Mouse (Mus musculus) MEL (cell line): ENCODE results near the gene Trp73. TPM values are rescaled to one million over a fixed set of nuclear protein-coding genes. Genes with fewer than 3 reads are reported as not detected.

Source experiments
- DNase-seq: peaks from one replicate; pipeline ENCODE4 v3.0.0; 2011; ENCODE audit warnings: low read depth, low spot score
- H3K27ac ChIP-seq: 2 replicates; pipeline ENCODE4 v1.5.1; 2012; ENCODE audit warnings: low read depth, mild to moderate bottlenecking, control low read depth, low read length, moderate library complexity; ENCODE audit not compliant: control insufficient read depth
- H3K27me3 ChIP-seq, 2 experiments: fragments of 150-350 bp in 1 of 2; sonication (generic) in 1 of 2; 2 replicates each; pipeline ENCODE4 v1.6.1; 2012; ENCODE audit warnings: low read length in 2 of 2, mild to moderate bottlenecking in 2 of 2, improper control_type of control experiment in 1 of 2, moderate library complexity in 1 of 2; ENCODE audit not compliant: insufficient read depth in 2 of 2, control insufficient read depth in 1 of 2
- H3K36me3 ChIP-seq, 2 experiments: 2 replicates each; pipeline ENCODE4 v1.6.1; 2012 to 2014; ENCODE audit warnings: low read length in 2 of 2, improper control_type of control experiment in 1 of 2, inconsistent platforms in 1 of 2, mild to moderate bottlenecking in 1 of 2; ENCODE audit not compliant: insufficient read depth in 2 of 2, control insufficient read depth in 1 of 2
- H3K4me1 ChIP-seq, 2 experiments: fragments of 150-350 bp in 1 of 2; sonication (generic) in 1 of 2; 2 replicates each; pipeline ENCODE4 v1.6.1; 2012; ENCODE audit warnings: low read length in 2 of 2, improper control_type of control experiment in 1 of 2, mild to moderate bottlenecking in 1 of 2; ENCODE audit not compliant: insufficient read depth in 2 of 2, control insufficient read depth in 1 of 2
- H3K4me3 ChIP-seq, 2 experiments: fragments of 150-350 bp in 1 of 2; sonication (generic) in 1 of 2; 2 replicates each; pipeline ENCODE4 v1.5.1; 2012; ENCODE audit warnings: low read depth in 2 of 2, low read length in 2 of 2, mild to moderate bottlenecking in 2 of 2, moderate library complexity in 2 of 2, control low read depth in 1 of 2, improper control_type of control experiment in 1 of 2; ENCODE audit not compliant: control insufficient read depth in 1 of 2, insufficient read depth in 1 of 2
- H3K79me2 ChIP-seq: 2 replicates; pipeline ENCODE4 v1.6.1; 2012; ENCODE audit warnings: mild to moderate bottlenecking, low read length, moderate library complexity; ENCODE audit not compliant: control insufficient read depth, poor library complexity, insufficient read depth
- H3K9ac ChIP-seq: 2 replicates; pipeline ENCODE4 v1.6.1; 2012; ENCODE audit warnings: low read depth, mild to moderate bottlenecking, control low read depth, low read length, moderate library complexity; ENCODE audit not compliant: control insufficient read depth, poor library complexity, severe bottlenecking
- H3K9me3 ChIP-seq: fragments of 150-350 bp; sonication (generic); replicated peaks from 2 replicates; pipeline ENCODE4 v1.6.1; 2012; ENCODE audit warnings: mild to moderate bottlenecking, low read length, improper control_type of control experiment, moderate library complexity; ENCODE audit not compliant: insufficient read depth
- CTCF ChIP-seq, 3 experiments: IDR thresholded peaks in 2 of 3; conservative IDR thresholded peaks in 1 of 3; 2 replicates each; pipeline ENCODE4 v1.5.1; 2011 to 2012; ENCODE audit warnings: low read length in 3 of 3, low read depth in 2 of 3, mild to moderate bottlenecking in 2 of 3, improper control_type of control experiment in 1 of 3, inconsistent platforms in 1 of 3, mixed read lengths in 1 of 3, moderate library complexity in 1 of 3; ENCODE audit not compliant: control insufficient read depth in 1 of 3, insufficient read depth in 1 of 3, poor library complexity in 1 of 3, severe bottlenecking in 1 of 3
- E2F4 ChIP-seq: IDR thresholded peaks from 2 replicates; pipeline ENCODE4 v1.6.1; 2011; ENCODE audit warnings: low read depth, low read length, improper control_type of control experiment, borderline replicate concordance
- ELF1 ChIP-seq: IDR thresholded peaks from 2 replicates; pipeline ENCODE4 v1.6.1; 2014; ENCODE audit warnings: low read depth, mild to moderate bottlenecking, inconsistent platforms, low read length, improper control_type of control experiment, moderate library complexity
- EP300 ChIP-seq, 2 experiments: IDR thresholded peaks; 2 replicates each; pipeline ENCODE4 v1.6.1; 2011; ENCODE audit warnings: improper control_type of control experiment in 2 of 2, low read length in 2 of 2, low read depth in 1 of 2, mild to moderate bottlenecking in 1 of 2
- ETS1 ChIP-seq: IDR thresholded peaks from 2 replicates; pipeline ENCODE4 v1.6.1; 2012; ENCODE audit warnings: low read depth, mild to moderate bottlenecking, inconsistent platforms, low read length, improper control_type of control experiment, moderate library complexity
- JUND ChIP-seq: IDR thresholded peaks from 2 replicates; pipeline ENCODE4 v1.6.1; 2011; ENCODE audit warnings: low read depth, mild to moderate bottlenecking, improper control_type of control experiment, low read length
- MAX ChIP-seq: IDR thresholded peaks from 2 replicates; pipeline ENCODE4 v1.6.1; 2011; ENCODE audit warnings: low read length, improper control_type of control experiment
- MAZ ChIP-seq: IDR thresholded peaks from 2 replicates; pipeline ENCODE4 v1.6.1; 2012; ENCODE audit warnings: low read depth, mild to moderate bottlenecking, inconsistent platforms, low read length, improper control_type of control experiment
- MEF2A ChIP-seq: IDR thresholded peaks from 2 replicates; pipeline ENCODE4 v1.6.1; 2014; ENCODE audit warnings: low read depth, mild to moderate bottlenecking, inconsistent platforms, low read length, improper control_type of control experiment; ENCODE audit not compliant: poor library complexity, insufficient replicate concordance, severe bottlenecking; ENCODE audit errors: extremely low read depth
- MXI1 ChIP-seq: IDR thresholded peaks from 2 replicates; pipeline ENCODE4 v1.6.1; 2011; ENCODE audit warnings: mild to moderate bottlenecking, low read depth, low read length, improper control_type of control experiment
- NELFE ChIP-seq: IDR thresholded peaks from 2 replicates; pipeline ENCODE4 v1.6.1; 2011; ENCODE audit warnings: low read depth, low read length, improper control_type of control experiment
- RAD21 ChIP-seq: IDR thresholded peaks from 2 replicates; pipeline ENCODE4 v1.6.1; 2011; ENCODE audit warnings: mild to moderate bottlenecking, low read depth, low read length, improper control_type of control experiment
- SMC3 ChIP-seq: IDR thresholded peaks from 2 replicates; pipeline ENCODE4 v1.6.1; 2011; ENCODE audit warnings: low read depth, low read length, improper control_type of control experiment
- TBP ChIP-seq: IDR thresholded peaks from 2 replicates; pipeline ENCODE4 v1.8.0; 2011; ENCODE audit warnings: low read depth, low read length, improper control_type of control experiment
- USF2 ChIP-seq, 2 experiments: IDR thresholded peaks; 2 replicates each; pipeline ENCODE4 v1.6.1; 2011 to 2012; ENCODE audit warnings: improper control_type of control experiment in 2 of 2, low read length in 2 of 2, borderline replicate concordance in 1 of 2, inconsistent platforms in 1 of 2, low read depth in 1 of 2, mild to moderate bottlenecking in 1 of 2; ENCODE audit not compliant: insufficient read depth in 1 of 2
- ZC3H11A ChIP-seq: IDR thresholded peaks from 2 replicates; pipeline ENCODE4 v1.6.1; 2012; ENCODE audit warnings: low read depth, mild to moderate bottlenecking, inconsistent platforms, low read length, improper control_type of control experiment
- polyA plus RNA-seq, 2 experiments: library from polyadenylated mRNA; stranded (reverse) in 1 of 2; unstranded in 1 of 2; fragments of >175 nt in 1 of 2; fragments of >200 nt in 1 of 2; gene quantifications; 2 replicates each; pipeline versions ENCODE4 v1.2.1 to v1.2.4; 2012; ENCODE audit warnings: low replicate concordance in 2 of 2, low read depth in 1 of 2; ENCODE audit not compliant: insufficient read length in 2 of 2, insufficient read depth in 1 of 2, missing spikeins in 1 of 2
- total RNA-seq: library from RNA; depleted of rRNA; stranded (reverse); fragments of 300-350 nt; gene quantifications from 2 replicates; pipeline ENCODE4 v1.2.3, GENCODE M21; 2012

Gene Trp73
- total and polyA plus RNA-seq, 3 experiments = 0.03 to 0.04 TPM; not detected in 1

- H3K36me3 ChIP-seq = no peaks in the 10 kb centered on the region
- no peak overlapping the region for H3K4me3 ChIP-seq
- no peaks in the 10 kb centered on the region for H3K79me2 ChIP-seq
- no peak overlapping the region for H3K27ac ChIP-seq
- no peak for DNase-seq
- H3K9ac ChIP-seq = no peak overlapping the region
- H3K27me3 ChIP-seq = no peaks in the 10 kb centered on the region
- H3K4me1 ChIP-seq = no peaks in the 10 kb centered on the region
- no peaks in the 10 kb centered on the region for H3K9me3 ChIP-seq
- TF ChIP-seq MEF2A (no peak), CTCF (IDR thresholded peaks at IDR 0.05 in 2 of 3, conservative IDR thresholded peaks at IDR 0.05 in 1 of 3; ENCODE audit: control insufficient read depth in 1 of 3, insufficient read depth in 1 of 3, low read depth in 2 of 3, low read length in 3 of 3, poor library complexity in 1 of 3, severe bottlenecking in 1 of 3) (no peak), USF2 (IDR thresholded peaks at IDR 0.05; ENCODE audit: borderline replicate concordance in 1 of 2, insufficient read depth in 1 of 2, low read depth in 1 of 2, low read length in 2 of 2) (no peak), E2F4 (no peak), ETS1 (no peak), JUND (no peak), EP300 (IDR thresholded peaks at IDR 0.05; ENCODE audit: low read depth in 1 of 2, low read length in 2 of 2) (no peak), MXI1 (no peak), MAX (no peak), TBP (no peak)
Measured at GRCm38 (mm10) chr4:154170021-154170420, 30.0 kb upstream of the Trp73 start.

- peak; percentile 33 for DNase-seq
- Histone ChIP-seq H3K9ac (no peak overlapping the region), H3K27ac (no peak overlapping the region), H3K4me3 (no peak overlapping the region), H3K27me3 (no peaks in the 10 kb centered on the region), H3K79me2 (no peaks in the 10 kb centered on the region), H3K4me1 (no peaks in the 10 kb centered on the region), H3K36me3 (no peaks in the 10 kb centered on the region), H3K9me3 (no peaks in the 10 kb centered on the region)
- peak; percentile 39; the same call in 1 of the 2 replicates for TF ChIP-seq SMC3
- no peak for TF ChIP-seq EP300 (IDR thresholded peaks at IDR 0.05; ENCODE audit: low read depth in 1 of 2, low read length in 2 of 2)
- peak; percentile 25 for TF ChIP-seq RAD21
- TF ChIP-seq CTCF (IDR thresholded peaks at IDR 0.05 in 2 of 3, conservative IDR thresholded peaks at IDR 0.05 in 1 of 3; ENCODE audit: control insufficient read depth in 1 of 3, insufficient read depth in 1 of 3, low read depth in 2 of 3, low read length in 3 of 3, poor library complexity in 1 of 3, severe bottlenecking in 1 of 3) = peak; percentile 45 to 56 (median 52)
Measured at GRCm38 (mm10) chr4:154167053-154167452, 27.0 kb upstream of the Trp73 start.

- peaks cover 2 to 6% of the 10 kb centered on the region in 2 experiments; a peak in 2 of 4 replicates for H3K36me3 ChIP-seq
- no peak overlapping the region for H3K9ac ChIP-seq
- DNase-seq = peak; percentile 63
- H3K27me3 ChIP-seq = no peaks in the 10 kb centered on the region
- no peak for TF ChIP-seq ELF1
- TF ChIP-seq RAD21 = peak; percentile 61
- TF ChIP-seq SMC3 = peak; percentile 70
- no peak for TF ChIP-seq MAZ
- TF ChIP-seq NELFE = no peak
- TF ChIP-seq CTCF (IDR thresholded peaks at IDR 0.05 in 2 of 3, conservative IDR thresholded peaks at IDR 0.05 in 1 of 3; ENCODE audit: control insufficient read depth in 1 of 3, insufficient read depth in 1 of 3, low read depth in 2 of 3, low read length in 3 of 3, poor library complexity in 1 of 3, severe bottlenecking in 1 of 3) = peak; percentile 74 to 82 (median 79)
- TF ChIP-seq ZC3H11A = peak; percentile 20; the same call in 1 of the 2 replicates
- TF ChIP-seq MEF2A = no peak
- H3K27ac ChIP-seq = no peak overlapping the region
- peaks cover 3% of the 10 kb centered on the region for H3K79me2 ChIP-seq
- peaks cover 0 to 4% of the 10 kb centered on the region in 2 experiments; a peak in 2 of 4 replicates for H3K4me1 ChIP-seq
- H3K9me3 ChIP-seq = no peaks in the 10 kb centered on the region
- H3K4me3 ChIP-seq = no peak overlapping the region
Measured at GRCm38 (mm10) chr4:154163296-154163695, 23.3 kb upstream of the Trp73 start.
